9 mouse cellular contexts compared by ENCODE assay signal in the genomic region with DNA sequence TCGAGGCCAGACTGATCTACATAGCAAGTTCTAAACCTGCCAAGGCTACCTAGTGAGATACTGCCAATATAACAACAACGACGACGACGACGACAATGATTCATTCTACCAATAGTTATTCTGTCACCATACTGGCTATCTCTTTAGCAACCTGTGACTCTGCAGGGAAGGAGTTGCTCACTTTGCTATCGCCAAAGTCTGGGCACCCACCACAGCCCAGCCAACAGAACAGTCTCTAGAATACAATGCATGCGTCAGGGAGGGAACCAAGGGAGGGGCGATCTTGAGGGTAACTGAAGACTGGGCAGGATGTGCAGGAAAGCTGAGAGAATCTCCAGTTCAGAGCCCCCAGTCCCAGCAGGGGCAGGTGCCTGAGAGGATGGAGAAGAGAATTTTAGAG. TPM values are rescaled to one million over a fixed set of nuclear protein-coding genes. Genes with fewer than 3 reads are reported as not detected.
DNase-seq lines count a peak whose midpoint lies in the region; ATAC-seq and TF ChIP-seq lines count a peak whose summit lies in the region.
"Had no signal": no experiment of that assay in that cellular context is flagged by ENCODE, and none has a peak within 500 bp of the region (broad histone marks: within the 10 kb centered on the region; RNA-seq: fewer than 3 reads in every experiment).

No protein-coding gene starts in this region.

- no peak for TF ChIP-seq POLR2A in ES-Bruce4 (IDR thresholded peaks at IDR 0.05; ENCODE audit: insufficient read depth, low read length)

- H3K27me3 ChIP-seq in heart, embryonic 11.5 days (ENCODE audit: control insufficient read depth, insufficient read depth, low read length): no peaks in the 10 kb centered on the region
- no peaks in the 10 kb centered on the region for H3K27me3 ChIP-seq in ES-Bruce4 (ENCODE audit: control insufficient read depth, insufficient read depth, low read length, poor library complexity, severe bottlenecking)
- peaks cover 21% of the 10 kb centered on the region for H3K27me3 ChIP-seq in liver, embryonic 15.5 days
- H3K27me3 ChIP-seq: CH12.LX had no signal

- ATAC-seq in heart, embryonic 11.5 days (replicated peaks; ENCODE audit: insufficient number of reproducible peaks, low FRiP score, low TSS enrichment): no peak
- 0 out of 2 replicates have a peak, but pooled peaks have one; percentile 9 for ATAC-seq in granulocyte monocyte progenitor cell, adult 5-6 weeks (replicated peaks; ENCODE audit: poor library complexity, severe bottlenecking)
- no peak for ATAC-seq in liver, embryonic 15.5 days (ENCODE audit: insufficient read depth)

- H3K4me3 ChIP-seq in heart, embryonic 11.5 days (ENCODE audit: low read depth, low read length): peak overlapping the region; percentile 34
- H3K4me3 ChIP-seq in ES-Bruce4 (ENCODE audit: low read depth, low read length): peak overlapping the region; percentile 27; the same call in 1 of the 2 replicates
- H3K4me3 ChIP-seq in liver, embryonic 15.5 days (replicated peaks): no peak overlapping the region

- no peak for TF ChIP-seq CTCF in ES-Bruce4 (IDR thresholded peaks at IDR 0.05; ENCODE audit: low read depth, low read length)

- 4% methylated on average over 9 of the region's 9 CpGs for WGBS in heart, embryonic 11.5 days (ENCODE audit: insufficient replicate concordance)
- WGBS in liver, embryonic 15.5 days (ENCODE audit: insufficient replicate concordance): 5% methylated on average over 9 of the region's 9 CpGs

- no peak for DNase-seq in heart, adult 9 months (ENCODE audit: low spot score in 2 of 2)
- no peak for DNase-seq in ovary, postnatal 14 days (ENCODE audit: low spot score)
- DNase-seq in ovary, adult 18-20 months (ENCODE audit: low spot score): no peak
- DNase-seq in kidney, adult 18-20 months: no peak

- H3K9me3 ChIP-seq in heart, embryonic 11.5 days (replicated peaks; ENCODE audit: control insufficient read depth, low read length): no peaks in the 10 kb centered on the region
- H3K9me3 ChIP-seq in ES-Bruce4 (replicated peaks; ENCODE audit: control insufficient read depth, insufficient read depth, low read length, poor library complexity, severe bottlenecking): no peaks in the 10 kb centered on the region
- H3K9me3 ChIP-seq in liver, embryonic 15.5 days (replicated peaks): no peaks in the 10 kb centered on the region

- H3K27ac ChIP-seq in heart, embryonic 11.5 days (ENCODE audit: low read depth, low read length): no peak overlapping the region
- H3K27ac ChIP-seq in ES-Bruce4 (ENCODE audit: insufficient read depth, low read length): 0 out of 2 replicates have a peak overlapping the region, but pooled peaks have one; percentile 0
- H3K27ac ChIP-seq in liver, embryonic 15.5 days (replicated peaks): no peak overlapping the region

- H3K4me2 ChIP-seq in heart, embryonic 11.5 days: peak overlapping the region; percentile 99
- H3K4me2 ChIP-seq in liver, embryonic 15.5 days: peak overlapping the region; percentile 71

- H3K4me1 ChIP-seq in heart, embryonic 11.5 days (ENCODE audit: control insufficient read depth, insufficient read depth, low read length): peaks cover 38% of the 10 kb centered on the region
- peaks cover 8% of the 10 kb centered on the region for H3K4me1 ChIP-seq in ES-Bruce4 (ENCODE audit: control insufficient read depth, insufficient read depth, low read length)
- H3K4me1 ChIP-seq in liver, embryonic 15.5 days (replicated peaks): peaks cover 48% of the 10 kb centered on the region

- no peak overlapping the region for H3K9ac ChIP-seq in heart, embryonic 11.5 days (ENCODE audit: low read depth, low read length)
- peak overlapping the region; percentile 11; the same call in 1 of the 2 replicates for H3K9ac ChIP-seq in ES-Bruce4 (ENCODE audit: low read depth, poor library complexity, severe bottlenecking)
- peak overlapping the region; percentile 48 for H3K9ac ChIP-seq in liver, embryonic 15.5 days

- H3K36me3 ChIP-seq in heart, embryonic 11.5 days (ENCODE audit: control insufficient read depth, insufficient read depth, low read length): no peaks in the 10 kb centered on the region
- no peaks in the 10 kb centered on the region for H3K36me3 ChIP-seq in ES-Bruce4 (ENCODE audit: control insufficient read depth, insufficient read depth, low read length, poor library complexity, severe bottlenecking)
- no peaks in the 10 kb centered on the region for H3K36me3 ChIP-seq in liver, embryonic 15.5 days (replicated peaks)

- no peak for TF ChIP-seq EP300 in ES-Bruce4 (IDR thresholded peaks at IDR 0.05; ENCODE audit: insufficient read depth, low read depth, low read length)

RNA-seq across cellular contexts. Expression of a gene that starts 32.6 kb away (rescaled TPM):
- 3.0 and 4.3 TPM in 2 replicates for polyA plus RNA-seq in heart, embryonic 11.5 days (2014; fragmentation: Nextera tagmentation; extraction: Ambion mirVana)
- 3.8 and 4.7 TPM in 2 replicates for polyA plus RNA-seq in ES-Bruce4 (2011; ENCODE audit: insufficient read depth, insufficient read length, low read depth, missing spikeins)
- 5.0 and 5.9 TPM in 2 replicates for total RNA-seq in granulocyte monocyte progenitor cell, adult 5-6 weeks (2014; fragmentation: Nextera tagmentation)
- total RNA-seq in granulocyte monocyte progenitor cell, adult 5-6 weeks (2017): 2.2 and 4.9 TPM in 2 replicates
- polyA plus RNA-seq in liver, embryonic 15.5 days (2015; fragmentation: Nextera tagmentation; extraction: Ambion mirVana): 4.7 and 6.4 TPM in 2 replicates
